Mouse (Mus musculus) 3T3-L1 (cell line): ENCODE measurements around the gene Sntb2.

Experiments used
- DNase-seq: peaks from one replicate; pipeline ENCODE4 v3.0.0-alpha.2; 2015; ENCODE audit warnings: low read depth, low spot score

Gene Sntb2

GRCm38 (mm10) chr8:106929155-106929913 lies 6.2 kb upstream of the Sntb2 start:
- DNase-seq: peak; percentile 97

- DNase-seq: no peak
Observed at GRCm38 (mm10) chr8:106929921-106930320, 5.6 kb upstream of the Sntb2 start.

GRCm38 (mm10) chr8:106932376-106933065 lies 3.0 kb upstream of the Sntb2 start:
- DNase-seq: no peak

DNA sequence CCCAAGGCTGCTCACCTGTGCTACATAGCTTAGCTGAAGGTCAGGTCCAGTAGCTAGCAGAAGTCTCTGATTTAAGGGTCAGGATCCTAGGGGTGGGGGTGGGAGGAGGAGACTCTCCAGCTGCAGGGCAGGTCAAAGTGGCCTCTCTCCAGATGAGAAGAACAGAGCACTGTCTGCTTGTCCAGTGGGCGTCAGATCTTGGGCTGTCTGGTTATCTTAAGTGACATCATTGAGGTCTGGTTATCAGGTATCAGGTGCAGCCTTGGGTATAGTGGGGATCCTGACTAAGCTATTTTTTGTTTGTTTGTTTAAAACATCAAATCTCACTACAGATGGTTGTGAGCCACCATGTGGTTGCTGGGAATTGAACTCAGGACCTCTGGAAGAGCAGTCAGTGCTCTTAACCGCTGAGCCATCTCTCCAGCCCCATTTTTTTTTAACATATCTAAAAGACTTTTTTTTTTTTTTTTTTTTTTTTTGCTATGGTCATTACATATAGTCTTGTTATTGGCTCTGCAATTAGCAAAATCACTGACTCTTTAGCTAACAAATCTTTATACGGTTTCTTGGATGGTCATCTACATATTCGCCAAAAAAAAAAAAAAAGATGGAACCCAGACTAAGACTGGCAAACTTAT lies 1.9 kb upstream of the Sntb2 start:
- no peak for DNase-seq

DNA sequence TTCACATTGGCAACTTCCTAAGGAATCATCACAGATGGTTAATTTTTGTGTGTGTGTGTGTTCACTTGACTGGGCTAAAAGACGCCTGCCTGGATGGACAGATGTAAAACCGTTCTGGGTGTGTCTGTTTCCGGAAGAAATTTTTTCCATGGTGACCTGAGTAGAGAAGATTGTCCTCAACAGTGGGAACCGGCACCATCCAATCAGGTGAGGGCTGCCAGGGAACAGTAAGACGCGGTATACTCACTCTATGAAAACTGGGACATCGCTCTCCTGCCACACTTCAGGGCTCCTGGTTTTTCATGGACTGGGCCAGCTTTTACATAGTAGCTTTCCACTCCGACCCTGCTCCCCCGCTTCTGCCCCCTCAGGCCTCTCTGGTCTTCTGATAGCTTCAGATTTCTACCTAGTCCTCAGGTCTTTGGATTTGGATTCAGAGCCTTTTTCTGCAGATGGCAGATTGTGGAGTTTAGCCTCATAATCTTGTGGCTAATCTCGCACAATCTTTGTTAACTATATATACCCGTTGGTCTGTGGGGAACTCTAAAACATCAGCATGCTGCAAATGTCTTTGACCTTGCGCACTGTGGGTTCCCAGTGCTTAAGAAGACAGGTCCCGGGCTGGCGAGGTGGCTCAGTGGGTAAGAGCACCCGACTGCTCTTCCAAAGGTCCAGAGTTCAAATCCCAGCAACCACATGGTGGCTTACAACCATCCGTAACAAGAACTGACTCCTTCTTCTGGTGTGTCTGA lies 1.1 kb upstream of the Sntb2 start:
- DNase-seq: no peak

DNA sequence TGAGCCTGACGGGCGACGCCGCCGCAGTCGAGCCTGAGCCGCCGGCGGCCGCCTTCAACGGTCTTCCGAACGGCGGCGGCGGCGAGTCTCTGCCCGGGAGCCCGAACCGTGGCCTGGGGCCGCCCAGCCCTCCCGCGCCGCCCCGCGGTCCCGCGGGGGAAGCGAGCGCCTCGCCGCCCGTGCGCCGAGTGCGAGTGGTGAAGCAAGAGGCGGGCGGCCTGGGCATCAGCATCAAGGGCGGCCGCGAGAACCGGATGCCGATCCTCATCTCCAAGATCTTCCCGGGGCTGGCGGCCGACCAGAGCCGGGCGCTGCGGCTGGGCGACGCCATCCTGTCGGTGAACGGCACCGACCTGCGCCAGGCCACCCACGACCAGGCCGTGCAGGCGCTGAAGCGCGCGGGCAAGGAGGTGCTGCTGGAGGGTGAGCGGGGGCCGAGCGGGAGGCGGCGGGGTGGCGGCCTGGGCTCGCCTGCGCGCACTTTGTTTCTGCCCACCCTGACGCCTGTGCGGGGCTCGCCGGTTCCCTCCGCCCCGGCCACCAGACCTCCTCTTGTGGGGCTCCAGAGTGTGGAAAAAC lies 438 bp downstream of the Sntb2 start:
- peak; percentile 58 for DNase-seq

GRCm38 (mm10) chr8:106936478-106937051 lies 1.0 kb downstream of the Sntb2 start:
- DNase-seq: peak; percentile 72

DNA sequence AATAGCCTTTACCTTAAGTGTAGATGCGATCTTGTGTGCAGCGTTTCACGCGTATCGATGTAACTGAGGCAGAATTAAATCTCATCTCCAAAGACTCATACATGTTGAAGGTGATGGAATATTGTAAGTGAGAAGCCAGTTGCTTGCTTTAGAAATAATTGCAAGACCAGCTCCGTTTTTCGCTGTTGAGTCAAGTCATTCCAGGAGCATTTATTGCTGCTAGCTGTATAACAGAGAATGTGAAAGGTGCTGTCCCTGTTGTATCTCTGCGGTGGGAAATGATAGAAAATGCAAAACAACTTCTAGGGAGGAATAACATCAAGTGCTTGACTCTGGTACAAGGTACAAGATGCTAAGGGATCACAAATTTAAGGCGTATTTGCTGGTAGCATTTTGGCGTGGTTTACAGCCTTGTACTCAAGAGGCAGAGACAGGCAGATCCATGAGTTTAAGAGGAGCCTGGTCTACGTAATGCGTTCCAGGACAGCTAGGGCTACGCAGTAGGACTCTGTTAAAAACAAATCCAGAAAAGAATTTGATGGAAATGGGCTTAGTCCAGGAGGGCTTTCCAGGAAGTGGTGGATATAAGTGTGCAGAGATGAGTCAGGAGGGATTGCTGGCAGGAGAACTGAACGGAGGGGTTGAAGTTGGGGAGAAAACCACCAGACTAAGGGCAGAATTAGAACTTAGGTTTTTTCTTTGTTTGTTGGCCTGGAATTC lies 1.7 kb downstream of the Sntb2 start:
- peak; percentile 72 for DNase-seq

- no peak for DNase-seq
Observed at GRCm38 (mm10) chr8:106941806-106942205, 6.3 kb downstream of the Sntb2 start.

DNA sequence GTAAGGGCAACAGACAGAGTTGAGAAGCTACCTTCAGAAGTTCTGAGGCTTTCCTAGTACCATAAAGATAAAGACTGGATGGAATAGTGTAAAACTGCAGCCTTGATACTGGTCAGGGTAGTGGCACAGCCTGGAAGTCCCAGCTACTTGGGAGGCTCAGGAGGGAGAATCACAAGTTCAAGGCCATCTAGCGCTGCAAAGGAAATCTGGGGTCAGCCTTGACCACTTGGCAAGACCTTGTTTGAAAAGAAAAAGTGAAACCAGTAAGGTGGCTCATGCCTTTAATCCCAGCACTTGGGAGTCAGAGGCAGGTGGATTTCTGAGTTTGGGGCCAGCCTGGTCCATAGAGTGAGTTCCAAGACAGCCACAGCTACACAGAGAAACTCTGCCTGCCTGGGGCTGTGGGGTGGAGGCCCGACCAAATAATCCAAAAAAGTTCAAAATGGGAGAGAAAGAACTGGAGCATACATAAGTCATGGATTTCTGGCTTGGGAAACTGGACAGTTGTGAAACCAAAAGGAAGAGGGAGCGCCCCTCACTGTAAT lies 8.4 kb downstream of the Sntb2 start:
- DNase-seq: no peak

GRCm38 (mm10) chr8:106944756-106945155 lies 9.2 kb downstream of the Sntb2 start:
- peak; percentile 48 for DNase-seq

GRCm38 (mm10) chr8:106948678-106949243 lies 13.2 kb downstream of the Sntb2 start:
- no peak for DNase-seq

- DNase-seq: no peak
Observed at GRCm38 (mm10) chr8:106951707-106952106, 16.2 kb downstream of the Sntb2 start.

GRCm38 (mm10) chr8:106953571-106953970 lies 18.0 kb downstream of the Sntb2 start:
- peak; percentile 64 for DNase-seq

DNA sequence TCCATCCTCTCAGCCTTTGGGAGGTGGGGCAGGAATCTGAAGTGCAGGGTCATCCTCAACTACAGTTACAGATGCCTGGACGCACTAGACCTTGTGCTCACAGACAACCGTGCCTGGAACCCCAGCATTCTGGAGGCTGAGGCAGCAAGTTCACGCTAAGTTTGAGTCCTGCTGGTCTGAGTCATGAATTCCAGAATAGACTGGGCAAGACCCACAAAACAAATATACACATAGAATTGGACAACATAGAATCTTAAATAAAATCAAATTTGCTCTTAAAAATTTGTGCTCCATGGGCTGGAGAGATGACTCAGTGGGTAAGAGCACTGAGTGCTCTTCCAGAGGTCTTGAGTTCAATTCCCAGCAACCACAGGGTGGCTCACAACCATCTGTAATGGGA lies 21.5 kb downstream of the Sntb2 start:
- DNase-seq: peak; percentile 86

- no peak for DNase-seq
Observed at GRCm38 (mm10) chr8:106958212-106958611, 22.7 kb downstream of the Sntb2 start.

DNA sequence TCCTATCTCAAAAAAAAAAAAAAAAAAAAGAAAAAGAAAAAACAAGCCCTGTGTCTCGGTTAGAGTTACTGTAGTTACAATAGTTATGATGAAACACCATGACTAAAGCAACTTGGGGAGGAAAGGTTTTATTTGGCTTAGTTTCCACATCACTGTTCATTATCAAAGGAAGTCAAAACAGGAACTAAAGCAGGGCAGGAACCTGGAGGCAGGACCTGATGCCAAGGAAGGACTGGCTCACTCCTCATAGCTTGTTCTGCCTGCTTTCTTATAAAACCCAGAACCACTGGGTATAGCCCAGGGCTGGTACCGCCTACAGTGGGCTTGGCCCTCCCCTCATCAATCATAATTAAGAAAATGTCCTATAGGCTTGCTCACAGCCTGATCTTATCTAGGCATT lies 24.1 kb downstream of the Sntb2 start:
- no peak for DNase-seq

DNA sequence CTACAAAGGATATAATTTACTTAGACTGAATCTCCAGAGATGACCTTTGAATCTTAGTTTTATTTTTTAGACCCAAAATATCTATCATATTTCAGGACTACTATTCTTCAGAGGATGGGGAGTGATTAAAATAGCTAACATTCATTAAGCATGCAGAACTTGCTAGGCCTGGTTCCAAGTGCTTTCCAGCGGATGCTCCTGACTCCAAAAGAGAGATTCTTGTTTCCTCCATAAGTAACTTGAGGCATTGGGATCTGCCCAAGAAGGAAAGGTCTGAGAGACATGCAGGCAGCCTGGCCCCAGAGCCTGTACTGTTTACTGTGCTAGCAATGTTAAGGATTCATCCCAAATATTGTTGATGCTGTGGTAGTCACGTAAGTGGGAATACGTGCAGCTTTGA lies 26.8 kb downstream of the Sntb2 start:
- no peak for DNase-seq

DNA sequence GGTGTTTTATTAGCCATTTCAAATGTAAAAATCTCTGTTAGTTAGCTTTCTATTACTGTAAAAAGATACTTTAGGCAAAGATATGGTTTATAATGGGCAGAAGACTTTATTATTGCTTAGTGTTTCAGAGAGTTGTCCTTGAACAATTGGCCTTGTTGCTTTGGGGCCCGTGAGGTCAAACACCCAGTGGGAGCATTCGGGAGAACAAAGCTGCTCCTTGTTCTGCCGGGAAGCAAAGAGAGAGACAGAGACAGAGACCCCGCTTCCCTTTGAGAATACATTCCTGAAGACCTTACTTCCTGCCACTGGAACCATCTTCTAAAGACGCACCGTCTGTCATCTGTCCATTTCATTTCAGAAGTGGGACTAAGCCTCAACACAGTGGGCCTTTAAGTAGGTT lies 27.8 kb downstream of the Sntb2 start:
- DNase-seq: no peak

DNA sequence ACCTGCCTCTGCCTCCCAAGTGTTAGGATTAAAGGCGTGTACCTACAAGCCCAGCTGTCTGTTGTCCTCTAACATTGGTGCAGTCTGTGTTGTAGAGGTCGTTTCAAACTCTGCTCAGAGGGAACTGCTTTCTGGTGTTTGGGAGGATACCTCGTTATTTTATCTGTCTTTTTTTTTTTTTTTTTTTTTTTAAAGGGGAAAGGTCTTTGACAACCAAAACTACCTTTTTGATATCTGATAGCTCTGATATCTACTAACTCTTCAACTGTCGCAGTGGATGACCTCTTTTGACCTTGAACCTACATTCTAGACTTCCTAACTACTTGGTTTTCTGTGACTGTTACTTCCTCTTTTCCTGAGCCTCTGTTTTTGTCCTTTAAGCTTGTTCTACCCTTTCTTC lies 29.0 kb downstream of the Sntb2 start:
- no peak for DNase-seq
